Mouse (Mus musculus) erythroblast, embryonic 14.5 days (primary cell): ENCODE measurements around the gene Slc1a3.
"Not testable (repeated sequence)": the region's sequence is repeated elsewhere in the genome, so short reads cannot be mapped to it uniquely, and the experiment has no call there.

Source experiments
- GATA1 ChIP-seq: IDR thresholded peaks from 2 replicates; pipeline ENCODE4 v1.6.1; 2012; ENCODE audit warnings: low read length, inconsistent platforms, mixed read lengths
- TAL1 ChIP-seq: IDR thresholded peaks from 3 replicates; pipeline ENCODE4 v1.6.1; 2012; ENCODE audit warnings: low read length, inconsistent platforms, mixed read lengths

DNA sequence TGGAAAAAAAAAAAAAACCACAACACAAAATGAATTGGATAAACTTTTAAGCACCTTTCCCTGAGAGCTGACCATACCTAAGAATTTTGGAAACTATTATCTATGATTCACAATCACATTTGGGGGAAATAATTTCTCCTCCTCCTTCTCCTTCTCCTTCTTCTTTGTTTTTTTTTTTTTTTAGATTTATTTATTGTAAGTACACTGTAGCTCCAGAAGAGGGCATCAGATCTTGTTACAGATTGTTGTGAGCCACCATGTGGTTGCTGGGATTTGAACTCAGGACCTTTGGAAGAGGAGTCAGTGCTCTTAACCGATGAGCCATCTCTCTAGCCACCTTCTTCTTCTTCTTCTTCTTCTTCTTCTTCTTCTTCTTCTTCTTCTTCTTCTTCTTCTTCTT lies 5.0 kb downstream of the Slc1a3 start:
- not testable (repeated sequence) for TF ChIP-seq GATA1, TAL1
